ENCODE assay signal across 9 mouse cellular contexts in the genomic region with DNA sequence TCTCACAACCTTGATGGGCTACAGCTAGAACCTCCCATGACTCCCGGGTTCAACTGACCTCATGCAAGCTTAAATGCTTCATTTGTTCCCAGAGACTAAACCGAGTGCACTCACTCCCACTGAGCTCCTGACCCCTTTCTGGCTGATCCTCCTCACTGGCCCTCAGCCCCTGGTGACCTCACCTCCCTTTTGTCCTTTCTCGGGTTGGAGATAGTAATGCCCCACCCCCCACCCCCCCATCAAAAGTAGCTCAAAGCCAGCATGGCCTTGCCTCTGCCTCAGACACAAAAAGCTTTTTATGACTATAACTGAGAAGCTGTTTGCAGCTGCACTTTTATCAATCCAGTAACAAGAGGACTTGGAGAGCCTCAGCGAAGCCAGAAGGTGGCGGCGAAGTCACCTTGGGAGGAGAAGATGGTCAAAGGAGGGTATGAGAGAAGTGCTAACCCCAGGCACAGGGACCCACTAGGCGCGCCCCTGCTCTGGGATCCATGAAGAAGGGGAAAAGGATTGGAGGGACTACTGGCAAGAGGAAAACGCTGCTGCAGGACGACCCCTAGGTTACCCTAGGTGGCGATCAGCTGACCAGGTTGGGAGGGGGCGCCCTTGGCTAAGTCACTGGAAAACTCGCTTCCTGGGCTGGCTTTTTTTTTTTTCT. TPM values are rescaled to one million over a fixed set of nuclear protein-coding genes. Genes with fewer than 3 reads are reported as not detected.
A peak's percentile ranks its signal among the peaks of the same experiment; 100 is the strongest.
DNase-seq lines count a peak whose midpoint lies in the region; ATAC-seq lines count a peak whose summit lies in the region.
"Had no signal": no experiment of that assay in that cellular context is flagged by ENCODE, and none has a peak within 500 bp of the region (broad histone marks: within the 10 kb centered on the region; RNA-seq: fewer than 3 reads in every experiment).

No protein-coding gene starts in this region.

- H3K4me3 ChIP-seq in heart, embryonic 11.5 days (ENCODE audit: low read depth, low read length), result peak overlapping the region; percentile 54
- peak overlapping the region; percentile 62 for H3K4me3 ChIP-seq in hindbrain, embryonic 15.5 days
- H3K4me3 ChIP-seq in neural tube, embryonic 15.5 days (replicated peaks), result peak overlapping the region; percentile 87
- H3K4me3 ChIP-seq: erythroblast, embryonic 14.5 days had no signal

- H3K4me1 ChIP-seq in heart, embryonic 11.5 days (ENCODE audit: control insufficient read depth, insufficient read depth, low read length), result peaks cover 9% of the 10 kb centered on the region
- peaks cover 39% of the 10 kb centered on the region for H3K4me1 ChIP-seq in hindbrain, embryonic 15.5 days (replicated peaks)
- peaks cover 32% of the 10 kb centered on the region for H3K4me1 ChIP-seq in neural tube, embryonic 15.5 days

- no peaks in the 10 kb centered on the region for H3K9me3 ChIP-seq in heart, embryonic 11.5 days (replicated peaks; ENCODE audit: control insufficient read depth, low read length)
- no peaks in the 10 kb centered on the region for H3K9me3 ChIP-seq in hindbrain, embryonic 15.5 days
- no peaks in the 10 kb centered on the region for H3K9me3 ChIP-seq in neural tube, embryonic 15.5 days (replicated peaks)

- 0 out of 2 replicates have a peak, but pooled peaks have one; percentile 31 for ATAC-seq in heart, embryonic 11.5 days (replicated peaks; ENCODE audit: insufficient number of reproducible peaks, low FRiP score, low TSS enrichment)
- ATAC-seq in hindbrain, embryonic 15.5 days (ENCODE audit: low FRiP score, low read depth), result peak; percentile 54
- ATAC-seq in neural tube, embryonic 15.5 days (ENCODE audit: low FRiP score), result peak; percentile 29; the same call in 1 of the 2 replicates

- no peaks in the 10 kb centered on the region for H3K36me3 ChIP-seq in heart, embryonic 11.5 days (ENCODE audit: control insufficient read depth, insufficient read depth, low read length)
- no peaks in the 10 kb centered on the region for H3K36me3 ChIP-seq in hindbrain, embryonic 15.5 days
- no peaks in the 10 kb centered on the region for H3K36me3 ChIP-seq in neural tube, embryonic 15.5 days

- DNase-seq in heart, adult 11 months, result no peak
- DNase-seq in right cerebral cortex, postnatal 14 days, result peak; percentile 5
- no peak for DNase-seq in right cerebral cortex, postnatal 10 days (ENCODE audit: low spot score in 2 of 2)
- DNase-seq in spleen, adult 12 weeks (ENCODE audit: low spot score), result no peak
- DNase-seq in urinary bladder, postnatal 10 days (ENCODE audit: low spot score), result no peak

- peak overlapping the region; percentile 94 for H3K4me2 ChIP-seq in heart, embryonic 11.5 days
- H3K4me2 ChIP-seq in hindbrain, embryonic 15.5 days, result peak overlapping the region; percentile 73
- H3K4me2 ChIP-seq in neural tube, embryonic 15.5 days, result peak overlapping the region; percentile 64

- H3K9ac ChIP-seq in heart, embryonic 11.5 days (ENCODE audit: low read depth, low read length), result peak overlapping the region; percentile 64; the same call in 1 of the 2 replicates
- peak overlapping the region; percentile 99 for H3K9ac ChIP-seq in hindbrain, embryonic 15.5 days
- peak overlapping the region; percentile 90 for H3K9ac ChIP-seq in neural tube, embryonic 15.5 days (replicated peaks)

- 1% methylated on average over 13 of the region's 13 CpGs for WGBS in heart, embryonic 11.5 days (ENCODE audit: insufficient replicate concordance)
- under 1% methylated on average over 13 of the region's 13 CpGs for WGBS in hindbrain, embryonic 15.5 days
- 1% methylated on average over 12 of the region's 13 CpGs for WGBS in neural tube, embryonic 15.5 days

- peaks cover 6% of the 10 kb centered on the region; the same call in 1 of the 2 replicates for H3K27me3 ChIP-seq in heart, embryonic 11.5 days (ENCODE audit: control insufficient read depth, insufficient read depth, low read length)
- no peaks in the 10 kb centered on the region for H3K27me3 ChIP-seq in hindbrain, embryonic 15.5 days
- H3K27me3 ChIP-seq in neural tube, embryonic 15.5 days (replicated peaks), result no peaks in the 10 kb centered on the region

- H3K27ac ChIP-seq in heart, embryonic 11.5 days (ENCODE audit: low read depth, low read length), result peak overlapping the region; percentile 76
- H3K27ac ChIP-seq in hindbrain, embryonic 15.5 days (replicated peaks), result peak overlapping the region; percentile 99
- H3K27ac ChIP-seq in neural tube, embryonic 15.5 days (replicated peaks), result peak overlapping the region; percentile 98

RNA-seq across cellular contexts. Expression of a gene that starts 1.6 kb away (rescaled TPM):
- 1.9 and 2.3 TPM in 2 replicates for polyA plus RNA-seq in heart, embryonic 11.5 days (2014; fragmentation: Nextera tagmentation; extraction: Ambion mirVana)
- polyA plus RNA-seq in hindbrain, embryonic 15.5 days (2015; fragmentation: Nextera tagmentation; extraction: Ambion mirVana), result 40.8 and 44.0 TPM in 2 replicates
- 35.4 and 44.1 TPM in 2 replicates for polyA plus RNA-seq in neural tube, embryonic 15.5 days (2015; fragmentation: Nextera tagmentation; extraction: Ambion mirVana)
- polyA plus RNA-seq: erythroblast, embryonic 14.5 days had no signal

Comparison
In these comparisons a context has a peak if more than half of its experiments do, and no peak if none do; other contexts are left out.
1. RNA of a gene that starts 1.6 kb away (polyA plus RNA-seq): 35.4 to 44.1 TPM in neural tube, embryonic 15.5 days and 40.8 to 44.0 TPM in hindbrain, embryonic 15.5 days; 1.9 to 2.3 TPM in heart, embryonic 11.5 days; every median in the first group is over 10 times any median in the second.
2. Peak in every context shown above with its lines, with median percentiles within 50 percentile points of each other: ATAC-seq, H3K27ac ChIP-seq, H3K4me2 ChIP-seq, H3K4me3 ChIP-seq and H3K9ac ChIP-seq.